Mouse (Mus musculus): Measurements from ENCODE around the gene Dnmbp.
"Not testable (repeated sequence)": the region's sequence is repeated elsewhere in the genome, so short reads cannot be mapped to it uniquely, and the experiment has no call there.

Dnmbp gene

GRCm38 (mm10) chr19:43939769-43940689 is at the start of gene Dnmbp:
Gene Dnmbp, minus strand, starts transcription at chr19:43940191.
- DNase-seq = peak; percentile 78 to 89

GRCm38 (mm10) chr19:43986069-43986794 is 46.2 kb upstream of the Dnmbp start, which contains the start of gene Cpn1:
Gene Cpn1, minus strand, starts transcription at chr19:43986556.
- no peak for DNase-seq

- DNase-seq = no peak
Observed at GRCm38 (mm10) chr19:43981992-43982391, 42.0 kb upstream of the Dnmbp start.

- DNase-seq = no peak
Observed at GRCm38 (mm10) chr19:43980711-43981110, 40.7 kb upstream of the Dnmbp start.

- no peak for DNase-seq
Observed at GRCm38 (mm10) chr19:43977799-43978198, 37.8 kb upstream of the Dnmbp start.

- DNase-seq = no peak
Observed at GRCm38 (mm10) chr19:43976661-43977060, 36.7 kb upstream of the Dnmbp start.

GRCm38 (mm10) chr19:43974221-43974620 is 34.2 kb upstream of the Dnmbp start:
- no peak for DNase-seq

GRCm38 (mm10) chr19:43973711-43974110 is 33.7 kb upstream of the Dnmbp start:
- no peak for DNase-seq

- DNase-seq = no peak
Observed at GRCm38 (mm10) chr19:43972129-43972528, 32.1 kb upstream of the Dnmbp start.

GRCm38 (mm10) chr19:43968436-43969026 is 28.5 kb upstream of the Dnmbp start:
- no peak for DNase-seq

GRCm38 (mm10) chr19:43966481-43966880 is 26.5 kb upstream of the Dnmbp start:
- DNase-seq = no peak

GRCm38 (mm10) chr19:43965496-43966085 is 25.6 kb upstream of the Dnmbp start:
- DNase-seq = no peak

GRCm38 (mm10) chr19:43962795-43963194 is 22.8 kb upstream of the Dnmbp start:
- DNase-seq = no peak

- no peak for DNase-seq
Observed at GRCm38 (mm10) chr19:43961185-43961584, 21.2 kb upstream of the Dnmbp start.

GRCm38 (mm10) chr19:43960014-43960413 is 20.0 kb upstream of the Dnmbp start:
- DNase-seq = no peak

- DNase-seq = peak; percentile 66 to 74
Observed at GRCm38 (mm10) chr19:43959162-43959561, 19.2 kb upstream of the Dnmbp start.

- DNase-seq = no peak
Observed at GRCm38 (mm10) chr19:43957881-43958280, 17.9 kb upstream of the Dnmbp start.

GRCm38 (mm10) chr19:43957402-43957801 is 17.4 kb upstream of the Dnmbp start:
- no peak for DNase-seq

- DNase-seq = no peak
Observed at GRCm38 (mm10) chr19:43955266-43955665, 15.3 kb upstream of the Dnmbp start.

GRCm38 (mm10) chr19:43954864-43955263 is 14.9 kb upstream of the Dnmbp start:
- DNase-seq = no peak

- DNase-seq = not testable (repeated sequence)
Observed at GRCm38 (mm10) chr19:43952936-43953335, 12.9 kb upstream of the Dnmbp start.

GRCm38 (mm10) chr19:43949111-43949810 is 9.3 kb upstream of the Dnmbp start:
- DNase-seq = no peak

Data from cerebellum, postnatal 36 days (tissue).